Mouse (Mus musculus): ENCODE measurements at regions not wholly inside any gene's neighbourhood (a gene's known extent, or its start where the extent isn't known, plus 50 kb on each side); places are given as distances from the start of the nearest gene placed in this dataset.

GRCm38 (mm10) chr2:50417643-50418042, 121.0 kb upstream of the Mmadhc start:
- no peak for DNase-seq (ENCODE audit: low read depth)

- DNase-seq (ENCODE audit: low read depth) = no peak
These were observed 120.5 kb upstream of the Mmadhc start for GRCm38 (mm10) chr2:50417135-50417534.

- DNase-seq (ENCODE audit: low read depth) = no peak
These were observed 119.5 kb upstream of the Mmadhc start for GRCm38 (mm10) chr2:50416056-50416455.

GRCm38 (mm10) chr2:50405932-50406331, 109.3 kb upstream of the Mmadhc start:
- no peak for DNase-seq (ENCODE audit: low read depth)

- DNase-seq (ENCODE audit: low read depth) = no peak
These were observed 106.5 kb upstream of the Mmadhc start for GRCm38 (mm10) chr2:50403106-50403505.

DNA sequence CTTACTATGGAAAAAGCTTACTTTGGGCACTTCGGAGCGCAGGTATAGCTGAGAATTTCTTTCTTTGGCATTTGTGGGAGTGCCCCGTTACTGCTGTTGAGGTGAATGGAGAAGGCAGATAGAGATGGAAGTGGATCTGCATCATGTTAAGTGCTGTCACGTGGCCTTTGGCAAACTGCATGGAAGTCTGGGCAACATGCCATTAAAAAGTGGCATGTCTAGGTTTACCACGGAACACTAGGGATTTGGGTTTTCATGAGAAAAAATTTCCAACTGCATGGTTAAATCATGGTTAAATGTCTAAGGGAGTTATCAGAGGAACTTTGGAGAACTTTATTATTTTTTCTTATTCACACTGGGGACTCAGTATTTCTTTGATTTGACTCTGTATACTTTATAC, 102.0 kb upstream of the Mmadhc start:
- no peak for DNase-seq (ENCODE audit: low read depth)

- DNase-seq (ENCODE audit: low read depth) = no peak
These were observed 81.2 kb upstream of the Mmadhc start for GRCm38 (mm10) chr2:50377609-50378413.

DNA sequence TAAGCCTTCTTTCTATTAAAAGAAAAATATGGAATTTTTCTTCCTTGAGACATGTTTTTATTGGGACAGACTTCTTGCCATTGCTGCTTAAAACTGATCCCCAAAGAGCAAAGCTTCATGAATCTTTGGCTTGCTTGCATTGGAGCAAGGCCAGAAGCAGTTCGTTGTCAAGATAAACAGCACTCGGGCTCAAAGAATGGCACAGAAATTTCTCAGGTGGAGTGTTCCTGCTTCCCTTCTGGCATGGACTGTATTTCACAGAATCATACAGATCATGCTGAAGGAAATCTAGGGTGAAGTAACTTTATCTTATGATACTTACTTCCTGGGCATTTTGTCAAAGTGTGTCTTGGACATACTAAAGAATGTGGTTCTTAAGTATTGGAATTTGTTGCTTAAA, 77.0 kb upstream of the Mmadhc start:
- no peak for DNase-seq (ENCODE audit: low read depth)

GRCm38 (mm10) chr2:50373006-50373405, 76.4 kb upstream of the Mmadhc start:
- DNase-seq (ENCODE audit: low read depth) = no peak

DNA sequence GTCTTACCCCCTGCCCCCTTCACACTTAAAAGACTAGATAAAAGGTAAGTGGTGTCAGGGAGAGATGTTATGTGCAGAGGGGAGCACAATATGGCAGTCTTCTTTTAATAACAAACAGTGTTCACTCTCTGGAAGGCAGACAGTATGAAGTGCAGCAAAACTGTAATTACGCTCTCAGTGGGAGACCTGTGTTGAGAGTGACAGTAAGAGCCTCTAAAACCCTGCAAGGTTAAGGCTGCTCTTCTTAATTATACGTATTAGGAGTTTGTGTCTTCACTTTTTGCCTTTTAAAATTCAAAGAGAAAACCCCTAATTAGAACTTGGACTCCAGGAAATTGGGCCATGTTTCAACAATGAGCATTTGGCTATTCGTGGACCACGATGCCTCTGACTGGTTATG, 72.2 kb upstream of the Mmadhc start:
- DNase-seq (ENCODE audit: low read depth) = no peak

- no peak for DNase-seq (ENCODE audit: low read depth)
These were observed 71.8 kb upstream of the Mmadhc start for GRCm38 (mm10) chr2:50368351-50368750.

GRCm38 (mm10) chr2:50365221-50365620, 68.6 kb upstream of the Mmadhc start:
- DNase-seq (ENCODE audit: low read depth) = no peak

DNA sequence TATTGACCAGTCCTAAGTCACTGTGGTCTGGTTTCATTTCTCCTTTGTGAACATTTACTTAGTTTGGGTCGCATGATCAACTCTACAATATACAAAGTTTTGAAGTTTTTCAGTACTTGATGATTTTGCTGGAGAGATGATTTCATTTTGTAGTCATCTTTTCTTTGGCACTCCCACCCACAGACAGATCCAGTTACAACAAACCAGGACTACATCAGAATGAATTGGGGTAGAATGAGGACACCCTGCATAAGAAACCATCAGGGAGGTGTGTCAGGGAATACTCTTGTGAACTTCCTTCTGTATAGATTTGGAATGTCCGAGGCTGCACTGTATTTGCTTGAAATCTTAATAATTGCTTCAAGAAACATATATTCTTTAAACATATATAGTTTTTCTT, 59.5 kb upstream of the Mmadhc start:
- DNase-seq (ENCODE audit: low read depth) = no peak

DNA sequence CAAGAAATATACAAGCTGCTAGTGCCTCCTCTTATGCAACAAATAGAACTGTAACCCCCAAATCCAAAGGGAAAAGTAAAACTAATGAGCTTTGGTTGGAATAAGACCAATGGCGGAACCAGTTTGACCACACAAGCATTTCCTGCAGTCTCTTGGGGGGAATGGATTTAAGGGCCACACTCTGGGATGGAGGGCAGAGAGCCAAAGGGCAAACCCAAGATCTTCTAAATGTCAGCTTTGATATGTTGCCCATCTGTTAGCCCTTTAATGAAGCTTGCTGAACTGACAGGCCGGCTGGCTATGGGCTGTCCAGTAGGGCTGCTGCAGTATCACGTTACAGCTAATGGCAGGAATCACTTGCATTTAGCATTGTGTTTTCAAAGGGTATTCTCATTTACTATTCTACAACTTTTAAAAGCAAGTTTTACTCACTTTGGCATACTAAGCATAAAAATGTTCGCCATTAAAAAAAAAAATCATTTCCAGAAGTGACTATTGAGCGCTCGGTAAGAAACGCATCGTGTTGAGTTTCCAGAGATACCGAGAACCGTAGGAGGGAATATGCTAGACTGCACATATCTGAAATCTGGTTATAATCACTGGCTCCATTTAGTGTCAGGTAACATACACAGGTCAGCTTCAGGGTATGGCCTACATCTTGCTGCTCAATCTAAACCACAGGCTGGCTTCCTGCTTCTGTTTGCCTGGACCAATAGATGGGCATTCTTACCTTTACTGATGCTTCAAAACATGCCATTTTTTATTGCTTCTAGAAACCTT, 51.1 kb upstream of the Mmadhc start:
- no peak for DNase-seq (ENCODE audit: low read depth)

Measured in 416B (cell line).